Mouse (Mus musculus) bone marrow, adult 2 months (tissue): ENCODE measurements at regions not wholly inside any gene's neighbourhood (a gene's known extent, or its start where the extent isn't known, plus 50 kb on each side); places are given as distances from the start of the nearest gene placed in this dataset.

Experiments used
- CTCF ChIP-seq: fragments of 200-500 bp; IDR thresholded peaks from 2 replicates; pipeline ENCODE4 v1.5.1; 2011; ENCODE audit warnings: low read length, control low read depth; ENCODE audit not compliant: control insufficient read depth, insufficient read depth
- POLR2A ChIP-seq: fragments of 200-500 bp; IDR thresholded peaks from 2 replicates; pipeline ENCODE4 v1.6.1; 2011; ENCODE audit warnings: low read depth, mild to moderate bottlenecking, control low read depth, low read length, borderline replicate concordance; ENCODE audit not compliant: control insufficient read depth

DNA sequence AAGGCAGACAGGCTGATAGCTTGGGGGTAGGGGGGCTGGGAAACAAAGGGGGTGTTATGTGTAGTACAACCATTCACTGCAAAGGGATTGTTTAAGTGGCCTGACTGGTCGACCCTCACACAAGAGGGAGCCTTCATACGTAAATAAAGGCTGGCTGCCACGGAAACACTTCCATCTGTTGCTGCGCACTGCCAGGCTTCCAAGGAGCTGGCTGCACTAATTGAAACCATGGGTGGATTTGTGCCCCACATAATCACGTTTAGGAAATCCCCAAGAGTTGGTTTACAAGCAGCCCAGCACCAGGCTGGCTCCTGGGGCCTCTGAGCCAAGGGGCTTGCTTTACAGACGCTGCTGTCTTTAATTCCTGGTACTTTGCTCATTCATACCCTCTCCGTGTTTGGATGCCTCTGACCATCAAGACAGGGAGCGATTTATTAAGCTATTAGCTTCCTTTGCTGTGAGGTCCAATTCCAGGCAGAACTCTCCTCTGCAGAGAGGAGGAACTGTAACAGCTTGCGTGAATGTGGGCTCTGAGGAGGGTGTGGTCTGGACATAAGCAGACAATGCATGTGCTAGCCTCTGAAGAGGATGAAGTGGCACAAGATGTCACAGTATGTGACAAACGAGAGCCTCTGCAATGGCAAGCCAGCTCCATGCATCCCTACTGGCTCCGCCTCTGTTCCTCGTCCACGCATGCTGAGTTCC lies 238.6 kb downstream of the Nkx6-1 start:
- TF ChIP-seq POLR2A (no peak), CTCF (no peak)
